Mouse (Mus musculus): ENCODE measurements around the gene Kat7.

DNA sequence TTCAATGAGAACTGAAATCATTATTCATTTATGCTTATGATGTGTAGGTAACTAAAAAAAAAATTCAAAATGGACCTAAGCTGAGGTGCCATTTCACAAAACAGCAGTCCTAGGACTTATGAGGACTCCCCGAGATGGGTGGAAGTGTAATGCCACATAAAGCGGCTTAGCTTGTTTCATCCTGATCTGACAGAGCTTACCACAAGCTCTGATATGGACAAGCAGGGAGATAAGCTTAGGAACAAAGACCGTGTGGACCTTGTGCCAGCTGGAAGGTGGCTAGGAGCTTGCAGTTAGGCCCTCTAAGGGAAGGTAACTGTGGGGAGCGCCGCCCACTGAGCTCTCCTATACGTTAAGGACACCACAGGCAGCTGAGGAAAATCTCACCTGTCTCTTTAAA, 34.0 kb downstream of the Kat7 start:
- TF ChIP-seq CTCF (IDR thresholded peaks at IDR 0.05) (no peak), EP300 (IDR thresholded peaks at IDR 0.05; ENCODE audit: insufficient read depth, low read depth, low read length) (no peak)

Measured in heart, adult 2 months (tissue).